13 mouse cellular contexts compared by ENCODE assay signal in the genomic region with DNA sequence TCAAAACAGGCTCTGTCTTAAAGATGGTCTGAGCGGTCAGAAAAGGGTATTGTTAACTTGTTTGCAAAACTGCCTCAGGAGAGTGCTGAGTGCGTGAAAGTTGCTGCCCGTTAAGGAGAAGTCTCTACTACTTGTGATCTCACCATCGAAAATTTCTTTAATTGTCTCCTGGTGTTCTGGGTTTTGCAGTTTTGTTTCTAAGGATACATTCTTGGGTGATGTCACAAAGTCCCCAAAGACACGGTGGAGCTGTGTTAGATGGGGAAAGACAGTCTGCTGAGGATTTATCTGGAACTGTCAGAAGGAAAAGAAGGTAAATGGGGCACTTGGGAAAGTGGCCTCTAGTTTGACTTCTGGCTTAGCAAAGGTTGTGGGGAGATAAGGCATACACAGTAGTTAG.
DNase-seq lines count a peak whose midpoint lies in the region; ATAC-seq and TF ChIP-seq lines count a peak whose summit lies in the region.
"Had no signal": no experiment of that assay in that cellular context is flagged by ENCODE, and none has a peak within 500 bp of the region (broad histone marks: within the 10 kb centered on the region; RNA-seq: fewer than 3 reads in every experiment).

No protein-coding gene starts in this region.

- H3K4me1 ChIP-seq in heart, adult 2 months (ENCODE audit: control insufficient read depth, insufficient read depth, low read length): peaks cover 8% of the 10 kb centered on the region
- peaks cover 23% of the 10 kb centered on the region for H3K4me1 ChIP-seq in embryonic facial prominence, embryonic 15.5 days
- peaks cover 18% of the 10 kb centered on the region for H3K4me1 ChIP-seq in liver, embryonic 16.5 days (ENCODE audit: control insufficient read depth, low read depth, low read length)

- TF ChIP-seq CTCF in heart, adult 2 months (IDR thresholded peaks at IDR 0.05): no peak
- no peak for TF ChIP-seq CTCF in C2C12 (IDR thresholded peaks at IDR 0.05; ENCODE audit: control insufficient read depth, insufficient read depth, insufficient read length)

- no peaks in the 10 kb centered on the region for H3K79me2 ChIP-seq in heart, adult 2 months (replicated peaks; ENCODE audit: control insufficient read depth, insufficient read depth, low read length)
- no peaks in the 10 kb centered on the region for H3K79me2 ChIP-seq in C2C12 (ENCODE audit: control insufficient read depth, insufficient read depth)

- ATAC-seq in embryonic facial prominence, embryonic 15.5 days (ENCODE audit: insufficient number of reproducible peaks, low FRiP score, low TSS enrichment, low read depth): no peak
- no peak for ATAC-seq in liver, embryonic 16.5 days (ENCODE audit: low read depth)
- no peak for ATAC-seq in CD4-positive, CD25-positive, alpha-beta regulatory T cell, adult 4 months
- ATAC-seq: activated CD4-positive, CD25-positive, alpha-beta regulatory T cell, adult 4 months; forebrain, embryonic 15.5 days had no signal

- no peak for TF ChIP-seq POLR2A in heart, adult 2 months (IDR thresholded peaks at IDR 0.05; ENCODE audit: insufficient read depth, low read depth, low read length)

- no peak overlapping the region for H3ac ChIP-seq in C2C12 (ENCODE audit: control insufficient read depth, insufficient read length, low read depth)

- no peak overlapping the region for H3K4me3 ChIP-seq in heart, adult 2 months
- H3K4me3 ChIP-seq in C2C12 (ENCODE audit: insufficient read depth, poor library complexity, severe bottlenecking): no peak overlapping the region
- no peak overlapping the region for H3K4me3 ChIP-seq in embryonic facial prominence, embryonic 15.5 days (replicated peaks)
- H3K4me3 ChIP-seq in liver, embryonic 16.5 days (ENCODE audit: low read depth, low read length): no peak overlapping the region
- H3K4me3 ChIP-seq: forebrain, embryonic 15.5 days; limb, embryonic 15.5 days had no signal

- no peak for TF ChIP-seq EP300 in heart, adult 2 months (IDR thresholded peaks at IDR 0.05; ENCODE audit: insufficient read depth, low read depth, low read length)

- no peak for DNase-seq in heart, adult 2 months
- no peak for DNase-seq in heart, adult 18-20 months
- DNase-seq in adrenal gland, adult 8-10 months: no peak
- DNase-seq in urinary bladder, adult 18-20 months (ENCODE audit: low spot score in 2 of 2): no peak
- DNase-seq: cerebellum, adult 9-11 months had no signal

- peak overlapping the region; percentile 65 for H3K27ac ChIP-seq in heart, adult 2 months
- 0 out of 2 replicates have a peak overlapping the region, but pooled peaks have one; percentile 24 for H3K27ac ChIP-seq in embryonic facial prominence, embryonic 15.5 days (replicated peaks)
- H3K27ac ChIP-seq in liver, embryonic 16.5 days (ENCODE audit: low read length): peak overlapping the region; percentile 24
- H3K27ac ChIP-seq: forebrain, embryonic 15.5 days; hindbrain, embryonic 14.5 days; limb, embryonic 15.5 days had no signal

- 50% methylated on average over 5 of the region's 5 CpGs for WGBS in heart, adult 2 months
- WGBS in embryonic facial prominence, embryonic 15.5 days: 37% methylated on average over 5 of the region's 5 CpGs
- 17% methylated on average over 5 of the region's 5 CpGs for WGBS in liver, embryonic 16.5 days (ENCODE audit: insufficient replicate concordance)

- H3K4me2 ChIP-seq in embryonic facial prominence, embryonic 15.5 days (replicated peaks): no peak overlapping the region
- H3K4me2 ChIP-seq in liver, embryonic 16.5 days (ENCODE audit: low read depth, low read length): no peak overlapping the region
- H3K4me2 ChIP-seq: forebrain, embryonic 15.5 days; hindbrain, embryonic 14.5 days; limb, embryonic 15.5 days had no signal

- H3K27me3 ChIP-seq in heart, adult 2 months (ENCODE audit: control insufficient read depth, insufficient read depth, low read length): no peaks in the 10 kb centered on the region
- no peaks in the 10 kb centered on the region for H3K27me3 ChIP-seq in C2C12 (ENCODE audit: control insufficient read depth, insufficient read depth, insufficient read length)
- H3K27me3 ChIP-seq in embryonic facial prominence, embryonic 15.5 days: no peaks in the 10 kb centered on the region
- peaks cover 6% of the 10 kb centered on the region for H3K27me3 ChIP-seq in liver, embryonic 16.5 days (ENCODE audit: control insufficient read depth, insufficient read depth, low read depth, low read length)
- H3K27me3 ChIP-seq: forebrain, embryonic 15.5 days; limb, embryonic 15.5 days had no signal

- no peaks in the 10 kb centered on the region for H3K36me3 ChIP-seq in heart, adult 2 months (ENCODE audit: control insufficient read depth, insufficient read depth, low read length)
- H3K36me3 ChIP-seq in C2C12 (ENCODE audit: control insufficient read depth, insufficient read depth): no peaks in the 10 kb centered on the region
- H3K36me3 ChIP-seq in embryonic facial prominence, embryonic 15.5 days: no peaks in the 10 kb centered on the region
- no peaks in the 10 kb centered on the region for H3K36me3 ChIP-seq in liver, embryonic 16.5 days (ENCODE audit: control insufficient read depth, insufficient read depth)
- H3K36me3 ChIP-seq: forebrain, embryonic 15.5 days; limb, embryonic 15.5 days had no signal

- H3K79me3 ChIP-seq in C2C12 (ENCODE audit: low read depth): no peaks in the 10 kb centered on the region

- no peaks in the 10 kb centered on the region for H3K9me3 ChIP-seq in embryonic facial prominence, embryonic 15.5 days (replicated peaks)
- H3K9me3 ChIP-seq in liver, embryonic 16.5 days (replicated peaks; ENCODE audit: control insufficient read depth, low read length): no peaks in the 10 kb centered on the region
- H3K9me3 ChIP-seq: forebrain, embryonic 15.5 days; limb, embryonic 15.5 days had no signal

- H3K9ac ChIP-seq in heart, adult 2 months (ENCODE audit: low read depth, low read length): no peak overlapping the region
- H3K9ac ChIP-seq in embryonic facial prominence, embryonic 15.5 days: no peak overlapping the region
- H3K9ac ChIP-seq in liver, embryonic 16.5 days (ENCODE audit: low read depth, low read length): no peak overlapping the region
- H3K9ac ChIP-seq: forebrain, embryonic 15.5 days; hindbrain, embryonic 14.5 days; limb, embryonic 15.5 days had no signal

- intact Hi-C loops in heart, adult 2 months (cut with DNase I): no loop called here

TF ChIP-seq in C2C12, 6 proteins besides CTCF, POLR2A, EP300 and RAD21:
- TF ChIP-seq MYOD1 (IDR thresholded peaks at IDR 0.05; ENCODE audit: control insufficient read depth, insufficient read length, low read depth): no peak
- TF ChIP-seq MAX (IDR thresholded peaks at IDR 0.05): peak; percentile 7
